Mouse (Mus musculus) kidney, adult 9 months (tissue): ENCODE data around the gene Col18a1.

ENCODE experiments used
- DNase-seq: peaks from one replicate; pipeline ENCODE4 v3.0.0; 2022

The Col18a1 gene

GRCm38 (mm10) chr10:77165963-77166717 is at the start of gene Col18a1:
Gene Col18a1, minus strand, starts transcription at chr10:77166548.
- DNase-seq, result peak; percentile 51

GRCm38 (mm10) chr10:77215641-77216040 is 49.3 kb upstream of the Col18a1 start:
- DNase-seq, result no peak

GRCm38 (mm10) chr10:77214586-77214985 is 48.2 kb upstream of the Col18a1 start:
- DNase-seq, result peak; percentile 78

GRCm38 (mm10) chr10:77213483-77213882 is 47.1 kb upstream of the Col18a1 start:
- DNase-seq, result peak; percentile 23

GRCm38 (mm10) chr10:77212354-77213120 is 46.2 kb upstream of the Col18a1 start:
- DNase-seq, result peak; percentile 33

GRCm38 (mm10) chr10:77211116-77211570 is 44.8 kb upstream of the Col18a1 start:
- peak; percentile 57 for DNase-seq

GRCm38 (mm10) chr10:77210666-77211065 is 44.3 kb upstream of the Col18a1 start:
- no peak for DNase-seq

GRCm38 (mm10) chr10:77209261-77209660 is 42.9 kb upstream of the Col18a1 start:
- peak; percentile 62 for DNase-seq

GRCm38 (mm10) chr10:77206565-77207079 is 40.3 kb upstream of the Col18a1 start:
- peak; percentile 75 for DNase-seq

GRCm38 (mm10) chr10:77206134-77206533 is 39.8 kb upstream of the Col18a1 start:
- no peak for DNase-seq

- no peak for DNase-seq
Measured at GRCm38 (mm10) chr10:77203960-77204359, 37.6 kb upstream of the Col18a1 start.

- no peak for DNase-seq
Measured at GRCm38 (mm10) chr10:77201919-77202318, 35.6 kb upstream of the Col18a1 start.

GRCm38 (mm10) chr10:77200295-77200694 is 33.9 kb upstream of the Col18a1 start:
- no peak for DNase-seq

- DNase-seq, result no peak
Measured at GRCm38 (mm10) chr10:77199229-77199628, 32.9 kb upstream of the Col18a1 start.

GRCm38 (mm10) chr10:77197469-77198209 is 31.3 kb upstream of the Col18a1 start:
- DNase-seq, result no peak

GRCm38 (mm10) chr10:77196676-77197075 is 30.3 kb upstream of the Col18a1 start:
- no peak for DNase-seq

- no peak for DNase-seq
Measured at GRCm38 (mm10) chr10:77196115-77196514, 29.8 kb upstream of the Col18a1 start.

GRCm38 (mm10) chr10:77193495-77193894 is 27.1 kb upstream of the Col18a1 start:
- DNase-seq, result no peak

GRCm38 (mm10) chr10:77192745-77193144 is 26.4 kb upstream of the Col18a1 start:
- DNase-seq, result no peak

- DNase-seq, result no peak
Measured at GRCm38 (mm10) chr10:77190967-77191915, 24.9 kb upstream of the Col18a1 start.

- no peak for DNase-seq
Measured at GRCm38 (mm10) chr10:77187427-77187826, 21.1 kb upstream of the Col18a1 start.

- DNase-seq, result no peak
Measured at GRCm38 (mm10) chr10:77182804-77183331, 16.5 kb upstream of the Col18a1 start.
